Mouse (Mus musculus): ENCODE results near the gene Ipmk.

Gene Ipmk

GRCm38 (mm10) chr10:71341290-71341689 is 6.3 kb upstream of the Ipmk start:
- DNase-seq, result no peak

GRCm38 (mm10) chr10:71342030-71342805 is 5.3 kb upstream of the Ipmk start:
- no peak for DNase-seq

- no peak for DNase-seq
Observed at GRCm38 (mm10) chr10:71343130-71343529, 4.4 kb upstream of the Ipmk start.

GRCm38 (mm10) chr10:71343567-71344265 is 3.8 kb upstream of the Ipmk start:
- DNase-seq, result no peak

GRCm38 (mm10) chr10:71344579-71345143 is 2.9 kb upstream of the Ipmk start, which contains the start of gene Cisd1:
Gene Cisd1, minus strand, starts transcription at chr10:71344954.
- DNase-seq, result peak; percentile 96

GRCm38 (mm10) chr10:71346106-71346505 is 1.5 kb upstream of the Ipmk start:
- no peak for DNase-seq

GRCm38 (mm10) chr10:71346722-71347508 is 648 bp upstream of the Ipmk start:
- DNase-seq, result no peak

- peak; percentile 55 for DNase-seq
Observed at GRCm38 (mm10) chr10:71347964-71348636, 537 bp downstream of the Ipmk start.

GRCm38 (mm10) chr10:71348637-71349280 is 1.2 kb downstream of the Ipmk start:
- peak; percentile 51 for DNase-seq

- DNase-seq, result no peak
Observed at GRCm38 (mm10) chr10:71349290-71349689, 1.7 kb downstream of the Ipmk start.

GRCm38 (mm10) chr10:71351301-71351700 is 3.7 kb downstream of the Ipmk start:
- DNase-seq, result no peak

GRCm38 (mm10) chr10:71353850-71354249 is 6.3 kb downstream of the Ipmk start:
- no peak for DNase-seq

- no peak for DNase-seq
Observed at GRCm38 (mm10) chr10:71354947-71355346, 7.4 kb downstream of the Ipmk start.

GRCm38 (mm10) chr10:71361044-71361443 is 13.5 kb downstream of the Ipmk start:
- peak; percentile 17 for DNase-seq

GRCm38 (mm10) chr10:71361836-71362562 is 14.4 kb downstream of the Ipmk start:
- peak; percentile 35 for DNase-seq

GRCm38 (mm10) chr10:71363440-71363839 is 15.9 kb downstream of the Ipmk start:
- DNase-seq, result no peak

GRCm38 (mm10) chr10:71363858-71364257 is 16.3 kb downstream of the Ipmk start:
- DNase-seq, result no peak

- DNase-seq, result no peak
Observed at GRCm38 (mm10) chr10:71368128-71368940, 20.8 kb downstream of the Ipmk start.

GRCm38 (mm10) chr10:71369466-71369865 is 21.9 kb downstream of the Ipmk start:
- DNase-seq, result no peak

GRCm38 (mm10) chr10:71371881-71372280 is 24.3 kb downstream of the Ipmk start:
- no peak for DNase-seq

All from embryo, embryonic 11 days (tissue).